Mouse (Mus musculus): ENCODE measurements around the gene Pole. TPM values are rescaled to one million over a fixed set of nuclear protein-coding genes. Genes with fewer than 3 reads are reported as not detected.

Gene Pole
- polyA plus RNA-seq (2011; ENCODE audit: insufficient read depth, insufficient read length, low read depth, missing spikeins) = 80.9 and 81.8 TPM in 2 replicates

DNA sequence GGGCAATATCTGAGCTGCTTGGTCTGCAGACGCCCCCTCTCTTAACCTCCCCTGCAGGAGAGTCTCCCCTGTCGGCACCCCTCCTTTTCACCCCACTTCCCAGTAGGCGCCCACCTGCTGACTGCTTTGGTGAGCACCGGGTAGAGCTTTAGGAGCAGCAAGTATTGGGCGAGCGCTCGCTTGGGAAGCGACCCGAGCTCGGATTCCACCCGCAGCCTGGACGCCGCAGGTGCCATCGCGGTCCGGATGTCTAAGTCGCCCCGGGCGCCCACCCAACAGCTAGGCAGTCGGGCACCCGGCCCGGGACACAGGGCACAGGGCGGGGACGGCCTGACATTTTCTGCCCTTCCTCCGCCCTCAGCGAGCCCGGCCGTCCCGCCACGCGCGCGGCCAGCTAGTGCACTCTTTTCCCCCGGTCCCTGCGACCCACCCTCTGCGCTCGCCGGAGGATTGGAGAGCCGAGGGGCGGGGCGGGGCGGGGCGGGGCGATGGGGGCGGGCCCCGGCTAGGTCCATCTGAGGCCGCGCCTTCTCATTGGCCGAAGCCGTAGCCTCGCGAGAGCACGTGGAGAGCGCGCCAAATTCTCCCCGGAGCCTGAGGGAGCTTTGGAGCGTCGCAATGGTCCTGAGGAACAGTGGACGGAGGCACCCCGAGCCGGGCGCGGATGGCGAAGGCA is at the start of gene Pole, which contains the start of gene Pxmp2:
Pole (plus strand) TSS at position 537 of the 676 bp plus-strand sequence.
Pxmp2 (minus strand) TSS at position 417 of the 676 bp plus-strand sequence.
- H3K9me3 ChIP-seq (replicated peaks; ENCODE audit: control insufficient read depth, insufficient read depth, low read length, poor library complexity, severe bottlenecking) = no peaks in the 10 kb centered on the region
- peak within 1 kb of the TSS; percentile 86 for H3K4me3 ChIP-seq (ENCODE audit: low read depth, low read length)
- TF ChIP-seq EP300 (IDR thresholded peaks at IDR 0.05; ENCODE audit: insufficient read depth, low read depth, low read length) (no peak), POLR2A (IDR thresholded peaks at IDR 0.05; ENCODE audit: insufficient read depth, low read length) (no peak), CTCF (IDR thresholded peaks at IDR 0.05; ENCODE audit: low read depth, low read length) (no peak)
- peak within 1 kb of the TSS; percentile 70 for H3K27ac ChIP-seq (ENCODE audit: insufficient read depth, low read length)
- peaks cover 23% of the 10 kb centered on the region for H3K36me3 ChIP-seq (ENCODE audit: control insufficient read depth, insufficient read depth, low read length, poor library complexity, severe bottlenecking)
- no peaks in the 10 kb centered on the region; the same call in 1 of the 2 replicates for H3K27me3 ChIP-seq (ENCODE audit: control insufficient read depth, insufficient read depth, low read length, poor library complexity, severe bottlenecking)
- peak within 1 kb of the TSS; percentile 95 for H3K9ac ChIP-seq (ENCODE audit: low read depth, poor library complexity, severe bottlenecking)
- H3K4me1 ChIP-seq (ENCODE audit: control insufficient read depth, insufficient read depth, low read length) = no peaks in the 10 kb centered on the region

DNA sequence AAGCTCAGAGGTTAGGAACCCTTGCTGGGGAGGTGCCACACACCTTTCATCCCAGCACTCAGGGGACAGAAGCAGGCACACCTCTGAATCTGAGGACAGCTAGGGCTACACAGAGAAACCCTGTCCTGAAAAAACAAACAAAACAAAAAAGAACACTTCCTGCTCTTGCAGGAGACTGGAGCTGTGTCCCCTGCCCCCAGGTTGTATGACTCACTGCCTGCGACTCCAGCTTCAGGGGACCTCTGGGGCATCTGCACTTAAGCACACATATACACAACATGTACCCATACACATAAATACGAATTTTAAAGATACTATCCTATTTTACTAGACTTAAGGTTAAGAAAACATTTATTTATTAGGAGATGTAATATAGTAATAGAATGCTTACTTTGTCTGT is 42.0 kb upstream of the Pole start:
- Histone ChIP-seq H3K9me3 (replicated peaks; ENCODE audit: control insufficient read depth, insufficient read depth, low read length, poor library complexity, severe bottlenecking) (no peaks in the 10 kb centered on the region), H3K27ac (ENCODE audit: insufficient read depth, low read length) (no peak overlapping the region), H3K9ac (ENCODE audit: low read depth, poor library complexity, severe bottlenecking) (no peak overlapping the region), H3K4me1 (ENCODE audit: control insufficient read depth, insufficient read depth, low read length) (no peaks in the 10 kb centered on the region), H3K4me3 (ENCODE audit: low read depth, low read length) (no peak overlapping the region), H3K36me3 (ENCODE audit: control insufficient read depth, insufficient read depth, low read length, poor library complexity, severe bottlenecking) (peaks cover 63% of the 10 kb centered on the region), H3K27me3 (ENCODE audit: control insufficient read depth, insufficient read depth, low read length, poor library complexity, severe bottlenecking) (no peaks in the 10 kb centered on the region)
- TF ChIP-seq CTCF (IDR thresholded peaks at IDR 0.05; ENCODE audit: low read depth, low read length) (no peak), POLR2A (IDR thresholded peaks at IDR 0.05; ENCODE audit: insufficient read depth, low read length) (no peak), EP300 (IDR thresholded peaks at IDR 0.05; ENCODE audit: insufficient read depth, low read depth, low read length) (no peak)

DNA sequence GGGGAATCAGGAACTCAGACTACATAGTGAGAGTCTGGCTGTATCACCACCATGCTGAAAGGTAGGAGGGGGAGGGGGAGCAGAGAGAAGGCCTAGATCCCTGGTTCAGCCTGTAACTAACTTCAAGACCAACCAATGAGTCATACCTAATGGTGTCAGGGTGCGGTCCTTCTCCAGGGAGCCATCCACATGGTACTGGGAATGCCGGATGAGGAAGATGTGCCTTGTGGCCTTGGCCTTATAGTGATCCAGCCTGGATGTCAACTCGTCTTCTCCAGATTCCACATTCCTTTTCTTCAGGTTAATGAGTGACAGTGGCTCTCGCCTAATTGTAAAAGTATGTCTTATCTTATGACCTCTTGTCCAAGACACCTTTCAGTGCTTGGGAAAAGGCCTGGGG is 19.2 kb upstream of the Pole start:
- no peaks in the 10 kb centered on the region for H3K9me3 ChIP-seq (replicated peaks; ENCODE audit: control insufficient read depth, insufficient read depth, low read length, poor library complexity, severe bottlenecking)
- no peak for TF ChIP-seq CTCF (IDR thresholded peaks at IDR 0.05; ENCODE audit: low read depth, low read length)
- no peak for TF ChIP-seq POLR2A (IDR thresholded peaks at IDR 0.05; ENCODE audit: insufficient read depth, low read length)
- TF ChIP-seq EP300 (IDR thresholded peaks at IDR 0.05; ENCODE audit: insufficient read depth, low read depth, low read length) = no peak
- no peak overlapping the region for H3K4me3 ChIP-seq (ENCODE audit: low read depth, low read length)
- no peak overlapping the region for H3K27ac ChIP-seq (ENCODE audit: insufficient read depth, low read length)
- no peaks in the 10 kb centered on the region for H3K27me3 ChIP-seq (ENCODE audit: control insufficient read depth, insufficient read depth, low read length, poor library complexity, severe bottlenecking)
- peaks cover 33% of the 10 kb centered on the region for H3K36me3 ChIP-seq (ENCODE audit: control insufficient read depth, insufficient read depth, low read length, poor library complexity, severe bottlenecking)
- no peaks in the 10 kb centered on the region for H3K4me1 ChIP-seq (ENCODE audit: control insufficient read depth, insufficient read depth, low read length)
- no peak overlapping the region for H3K9ac ChIP-seq (ENCODE audit: low read depth, poor library complexity, severe bottlenecking)

DNA sequence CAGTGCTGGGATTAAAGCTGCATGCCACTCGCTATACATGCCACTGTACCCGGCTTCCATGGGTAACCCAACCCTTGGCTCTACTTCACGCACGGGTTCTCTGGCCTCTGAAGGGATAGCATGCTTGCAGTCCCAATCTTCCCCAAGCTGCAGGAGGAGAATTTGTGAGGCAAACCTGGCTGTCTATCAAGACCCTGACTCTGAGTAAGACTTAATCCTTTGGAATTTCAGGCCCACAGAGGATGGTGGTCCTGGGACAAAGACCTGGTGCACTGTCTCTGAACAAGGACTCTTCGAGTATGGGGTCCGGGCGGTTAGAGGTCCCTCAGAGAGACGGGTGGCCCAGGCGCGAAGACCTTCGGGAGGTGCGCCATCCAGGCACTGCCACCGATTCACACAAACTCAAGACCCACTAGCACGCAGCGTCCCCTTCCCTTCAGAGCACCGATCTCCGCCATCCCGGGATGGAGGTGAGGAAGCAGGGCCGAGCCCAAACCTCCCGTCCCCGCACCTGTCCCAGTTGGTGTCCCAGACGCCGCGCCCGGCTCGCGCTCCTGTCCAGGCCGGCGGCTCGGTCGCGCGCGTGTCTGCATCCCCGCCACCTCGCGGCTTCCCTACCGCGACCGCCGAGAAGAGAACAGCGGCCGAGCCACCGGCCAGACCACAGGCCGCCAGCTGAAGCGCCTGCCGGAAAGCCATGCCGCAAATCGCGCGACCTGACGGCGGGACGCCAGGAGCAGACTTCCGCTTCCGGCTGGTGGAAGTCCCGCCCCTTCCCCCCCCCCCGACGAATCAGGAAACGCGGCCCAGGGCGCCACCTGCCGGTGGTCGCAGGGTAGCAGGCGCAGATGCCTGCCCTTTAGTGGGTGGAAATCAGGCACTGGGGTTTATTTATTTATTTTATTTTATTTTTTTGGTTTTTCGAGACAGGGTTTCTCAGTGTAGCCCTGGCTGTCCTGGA is 16.7 kb upstream of the Pole start, which contains the start of gene Pgam5:
Pgam5 (minus strand) TSS at position 773 of the 961 bp plus-strand sequence.
- H3K4me1 ChIP-seq (ENCODE audit: control insufficient read depth, insufficient read depth, low read length) = no peaks in the 10 kb centered on the region
- H3K9ac ChIP-seq (ENCODE audit: low read depth, poor library complexity, severe bottlenecking) = peak within 1 kb of the TSS; percentile 84
- peaks cover 30% of the 10 kb centered on the region for H3K36me3 ChIP-seq (ENCODE audit: control insufficient read depth, insufficient read depth, low read length, poor library complexity, severe bottlenecking)
- no peak within 1 kb of the TSS for H3K27ac ChIP-seq (ENCODE audit: insufficient read depth, low read length)
- TF ChIP-seq POLR2A (IDR thresholded peaks at IDR 0.05; ENCODE audit: insufficient read depth, low read length) (peak; percentile 53), EP300 (IDR thresholded peaks at IDR 0.05; ENCODE audit: insufficient read depth, low read depth, low read length) (no peak), CTCF (IDR thresholded peaks at IDR 0.05; ENCODE audit: low read depth, low read length) (peak; percentile 71)
- H3K4me3 ChIP-seq (ENCODE audit: low read depth, low read length) = peak within 1 kb of the TSS; percentile 100
- no peaks in the 10 kb centered on the region for H3K9me3 ChIP-seq (replicated peaks; ENCODE audit: control insufficient read depth, insufficient read depth, low read length, poor library complexity, severe bottlenecking)
- no peaks in the 10 kb centered on the region for H3K27me3 ChIP-seq (ENCODE audit: control insufficient read depth, insufficient read depth, low read length, poor library complexity, severe bottlenecking)

DNA sequence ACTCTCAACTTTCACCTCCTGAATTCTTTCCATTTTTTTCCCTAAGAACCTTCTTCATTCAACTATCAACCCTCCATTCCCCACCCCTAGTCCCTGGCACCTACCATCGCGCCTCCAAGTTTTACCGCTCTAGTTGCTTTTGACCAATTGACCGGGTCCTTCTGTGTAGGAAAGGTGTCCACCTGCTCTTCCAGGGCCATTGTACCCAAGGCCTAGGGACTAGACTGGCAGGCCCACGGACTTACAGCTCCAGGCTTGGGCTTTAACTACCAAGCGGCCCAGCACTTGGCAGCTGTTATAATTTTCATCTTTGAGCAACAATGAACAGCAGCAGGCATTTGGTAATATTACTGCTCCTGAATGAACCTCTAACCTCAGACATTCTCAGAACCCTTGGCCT is 15.9 kb upstream of the Pole start:
- TF ChIP-seq POLR2A (IDR thresholded peaks at IDR 0.05; ENCODE audit: insufficient read depth, low read length) (no peak), EP300 (IDR thresholded peaks at IDR 0.05; ENCODE audit: insufficient read depth, low read depth, low read length) (no peak), CTCF (IDR thresholded peaks at IDR 0.05; ENCODE audit: low read depth, low read length) (no peak)
- no peaks in the 10 kb centered on the region for H3K4me1 ChIP-seq (ENCODE audit: control insufficient read depth, insufficient read depth, low read length)
- H3K27me3 ChIP-seq (ENCODE audit: control insufficient read depth, insufficient read depth, low read length, poor library complexity, severe bottlenecking) = no peaks in the 10 kb centered on the region
- peaks cover 22% of the 10 kb centered on the region for H3K36me3 ChIP-seq (ENCODE audit: control insufficient read depth, insufficient read depth, low read length, poor library complexity, severe bottlenecking)
- H3K27ac ChIP-seq (ENCODE audit: insufficient read depth, low read length) = no peak overlapping the region
- H3K4me3 ChIP-seq (ENCODE audit: low read depth, low read length) = no peak overlapping the region
- no peaks in the 10 kb centered on the region for H3K9me3 ChIP-seq (replicated peaks; ENCODE audit: control insufficient read depth, insufficient read depth, low read length, poor library complexity, severe bottlenecking)
- no peak overlapping the region for H3K9ac ChIP-seq (ENCODE audit: low read depth, poor library complexity, severe bottlenecking)

Measured in ES-Bruce4 (cell line).